Mouse (Mus musculus) ovary, postnatal 36 days (tissue): ENCODE measurements at regions not wholly inside any gene's neighbourhood (a gene's known extent, or its start where the extent isn't known, plus 50 kb on each side); places are given as distances from the start of the nearest gene placed in this dataset.

Source experiments
- DNase-seq: peaks from one replicate; pipeline ENCODE4 v3.0.0; 2022; ENCODE audit warnings: low spot score, mixed read lengths

DNA sequence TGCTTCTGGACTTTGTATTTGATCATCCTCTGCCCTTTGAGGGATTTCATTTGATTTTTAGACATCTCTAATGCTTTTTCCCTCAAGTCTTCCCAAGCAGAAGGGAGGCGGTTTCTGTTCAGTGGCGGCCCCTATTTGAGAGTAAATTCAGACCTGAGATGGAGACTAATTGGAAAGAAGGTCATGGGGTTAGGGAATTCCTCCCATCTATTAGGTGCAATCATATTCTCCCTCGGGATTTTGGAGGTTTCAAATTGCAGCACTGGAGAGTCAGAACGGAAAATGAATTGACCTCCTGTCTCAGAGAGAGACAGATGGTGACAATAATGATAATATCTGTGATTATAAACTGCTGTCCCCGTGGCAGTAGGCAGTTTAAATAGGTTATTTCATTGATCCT lies 285.6 kb downstream of the 1810013L24Rik start:
- no peak for DNase-seq

DNA sequence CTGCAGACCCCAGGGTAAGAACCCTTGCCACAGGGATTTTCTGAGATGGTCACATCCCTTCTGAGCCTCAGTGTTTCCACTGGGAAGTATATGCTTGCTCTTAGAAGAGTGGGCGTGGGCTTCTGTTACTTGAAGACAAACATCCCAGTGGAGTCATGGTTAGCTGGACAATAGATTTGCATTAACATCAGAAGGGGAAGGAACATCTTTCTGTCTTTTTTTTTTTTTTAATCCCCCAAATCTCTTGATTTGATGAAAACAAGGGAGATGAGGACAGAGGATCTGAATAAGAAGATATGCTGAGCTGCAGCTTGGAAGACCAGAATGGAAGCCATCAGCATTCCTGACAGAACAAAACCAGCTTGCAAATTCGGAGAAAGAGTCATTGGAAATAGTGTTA lies 291.7 kb downstream of the 1810013L24Rik start:
- DNase-seq = no peak

- no peak for DNase-seq
These were observed 302.2 kb downstream of the 1810013L24Rik start for GRCm38 (mm10) chr16:9132113-9132512.

DNA sequence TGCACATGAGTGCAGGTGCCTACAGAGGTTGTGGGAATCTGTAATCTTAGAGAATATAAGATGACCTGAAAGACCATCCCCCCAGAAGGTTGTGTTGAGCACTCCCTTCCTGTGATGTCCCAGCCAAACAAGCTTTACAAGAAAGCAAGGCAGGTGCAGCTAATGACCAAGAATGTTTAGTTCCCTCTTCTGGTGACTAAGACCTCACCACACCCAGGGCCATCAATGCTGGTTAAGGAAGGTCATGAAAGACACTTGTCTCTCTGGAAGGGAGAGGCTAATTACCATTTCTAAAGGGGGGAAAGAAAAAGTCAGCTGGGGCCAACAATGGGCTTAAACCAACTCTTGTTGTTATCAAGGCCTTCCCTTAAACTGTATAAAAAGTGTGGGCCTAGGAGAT lies 302.9 kb downstream of the 1810013L24Rik start:
- no peak for DNase-seq

GRCm38 (mm10) chr16:9135377-9135776 lies 305.5 kb downstream of the 1810013L24Rik start:
- DNase-seq = no peak

DNA sequence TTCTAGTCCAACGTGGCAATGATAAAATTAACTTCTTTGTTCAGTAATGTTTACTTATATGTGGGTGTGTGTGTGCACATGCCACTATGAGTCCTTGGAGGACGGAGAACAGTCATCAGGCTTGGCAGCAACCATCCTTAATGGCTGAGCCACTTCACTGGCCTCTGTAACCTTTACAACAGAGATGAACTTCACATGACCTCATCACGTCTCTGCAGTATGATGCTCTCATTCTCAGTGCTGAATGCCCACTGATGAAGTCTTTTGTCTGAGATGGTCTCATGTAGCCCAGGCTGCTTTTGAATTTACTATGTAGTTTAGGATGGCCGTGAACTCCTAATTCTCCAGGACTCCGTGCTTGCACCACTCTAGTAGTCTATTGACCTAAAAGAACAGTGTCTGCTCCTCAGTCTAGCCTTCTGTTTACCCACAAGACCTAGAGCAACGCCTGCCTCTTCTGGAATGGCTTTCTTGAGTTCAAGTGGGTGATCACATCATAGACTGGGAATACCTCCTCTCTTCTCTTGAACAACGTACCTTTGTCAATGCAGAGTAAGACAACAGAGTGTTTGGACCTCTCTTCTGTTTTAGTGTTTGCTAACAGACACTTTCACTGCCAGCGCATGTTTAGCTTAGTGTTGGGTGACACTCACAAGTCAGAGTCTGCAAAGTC lies 308.8 kb downstream of the 1810013L24Rik start:
- no peak for DNase-seq

DNA sequence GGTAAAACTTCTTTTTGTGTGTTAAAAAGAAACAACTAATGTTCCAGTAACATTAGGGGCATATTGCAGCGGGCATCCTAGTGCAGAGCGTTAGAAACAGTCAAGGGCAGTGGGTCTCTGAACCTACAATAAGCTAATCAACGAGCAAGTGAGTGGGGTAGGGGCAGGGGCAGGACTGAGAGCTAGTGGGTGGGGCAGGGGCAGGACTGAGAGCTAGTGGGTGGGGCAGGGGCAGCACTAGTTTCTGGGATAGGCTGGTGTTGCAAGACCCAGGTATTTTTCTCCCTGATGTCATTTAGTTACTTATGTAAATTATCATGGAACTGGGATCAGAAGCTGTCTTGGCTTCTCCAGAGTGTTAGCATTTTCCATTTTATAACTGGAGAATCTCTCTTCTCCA lies 309.5 kb downstream of the 1810013L24Rik start:
- no peak for DNase-seq

GRCm38 (mm10) chr16:9149209-9150135 lies 319.6 kb downstream of the 1810013L24Rik start:
- no peak for DNase-seq

DNA sequence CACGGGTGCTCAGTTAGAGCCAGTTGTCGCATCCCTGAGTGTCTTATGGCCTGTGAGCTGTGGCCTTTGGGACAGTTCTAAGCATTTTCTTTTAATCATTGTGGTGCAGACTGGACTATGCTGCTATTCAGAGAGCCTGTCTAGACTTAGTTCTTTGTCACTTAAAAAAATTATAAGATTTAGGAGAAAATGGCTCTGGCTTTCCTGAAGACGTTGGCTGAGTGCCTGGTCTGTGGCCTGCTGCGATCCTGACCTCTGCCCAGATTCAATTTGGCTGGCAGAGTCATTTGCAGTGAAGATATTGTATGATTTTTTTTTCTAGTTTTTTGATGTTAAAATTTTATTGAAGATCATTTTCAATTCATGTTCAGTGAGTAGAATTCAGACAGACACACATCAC lies 322.0 kb downstream of the 1810013L24Rik start:
- no peak for DNase-seq

DNA sequence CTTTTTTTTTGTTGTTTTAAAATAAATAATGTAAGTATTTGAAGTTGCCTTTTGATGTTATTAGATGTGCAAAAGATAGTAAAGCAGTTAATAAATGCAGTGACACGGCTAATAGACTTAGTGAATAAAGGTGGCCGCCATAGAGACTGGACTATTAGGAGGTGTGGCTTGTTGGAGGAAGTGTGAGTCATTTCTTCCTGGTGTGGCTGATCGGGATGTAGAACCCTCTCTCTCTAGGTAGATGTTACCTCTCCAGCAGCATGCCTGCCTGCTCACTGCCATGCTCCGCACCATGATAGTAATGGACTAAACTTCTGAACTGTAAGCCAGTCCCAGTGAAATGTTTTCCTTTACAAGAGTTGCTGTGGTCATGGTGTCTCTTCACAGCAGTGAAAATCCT lies 323.6 kb downstream of the 1810013L24Rik start:
- DNase-seq = no peak

GRCm38 (mm10) chr16:9165763-9166310 lies 335.9 kb downstream of the 1810013L24Rik start:
- no peak for DNase-seq

GRCm38 (mm10) chr16:9176402-9176801 lies 346.5 kb downstream of the 1810013L24Rik start:
- DNase-seq = no peak

- DNase-seq = no peak
These were observed 365.9 kb downstream of the 1810013L24Rik start for GRCm38 (mm10) chr16:9195821-9196220.

DNA sequence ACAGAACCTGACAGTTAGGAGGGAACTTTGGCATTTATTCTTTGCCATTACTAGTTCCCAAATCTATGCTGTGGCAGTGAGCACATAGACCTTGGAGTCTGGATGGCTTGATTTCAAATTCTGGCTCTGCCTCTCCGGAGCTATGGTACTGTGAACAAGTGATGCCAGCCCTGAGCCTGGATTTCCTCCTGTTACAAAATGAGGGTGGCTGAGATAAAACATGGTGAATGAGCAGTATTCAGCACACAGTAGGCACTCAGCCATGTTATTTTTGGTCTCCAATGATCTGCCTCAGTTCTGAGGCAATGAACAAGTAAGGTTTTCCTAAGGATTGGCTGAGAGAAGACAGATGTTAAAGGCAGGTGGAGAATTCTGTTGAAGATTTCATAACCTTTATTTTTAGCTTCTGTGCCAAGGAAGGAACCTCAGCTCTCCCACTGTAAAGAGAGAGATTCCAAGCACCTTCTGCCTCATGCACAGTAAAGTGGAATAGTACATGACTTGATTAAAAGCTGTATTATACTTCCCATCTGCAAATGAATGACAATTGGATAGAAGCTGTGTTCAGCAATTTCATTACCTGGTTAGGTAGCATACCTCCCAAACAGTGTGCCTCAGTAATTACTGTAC lies 369.1 kb downstream of the 1810013L24Rik start:
- no peak for DNase-seq

DNA sequence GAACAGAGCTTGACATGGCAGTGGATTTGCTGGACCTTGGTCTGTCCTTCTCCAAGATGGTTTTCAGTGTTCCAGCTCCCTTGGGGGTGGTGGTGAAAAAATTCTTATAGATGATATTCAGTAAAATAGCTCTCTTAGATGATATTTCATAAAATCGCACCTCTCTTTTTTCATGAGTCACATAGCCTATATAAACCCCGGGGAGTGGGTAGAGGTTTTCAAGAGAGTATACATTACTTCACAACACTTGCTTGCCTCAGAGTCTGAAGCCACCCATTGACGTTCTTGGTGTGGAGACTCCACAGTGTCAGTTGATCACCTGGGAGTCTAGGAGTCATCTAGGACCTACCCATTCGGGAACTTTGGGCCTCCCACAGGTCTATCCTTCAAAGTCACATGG lies 378.7 kb downstream of the 1810013L24Rik start:
- no peak for DNase-seq

- DNase-seq = no peak
These were observed 381.6 kb downstream of the 1810013L24Rik start for GRCm38 (mm10) chr16:9211485-9211884.

DNA sequence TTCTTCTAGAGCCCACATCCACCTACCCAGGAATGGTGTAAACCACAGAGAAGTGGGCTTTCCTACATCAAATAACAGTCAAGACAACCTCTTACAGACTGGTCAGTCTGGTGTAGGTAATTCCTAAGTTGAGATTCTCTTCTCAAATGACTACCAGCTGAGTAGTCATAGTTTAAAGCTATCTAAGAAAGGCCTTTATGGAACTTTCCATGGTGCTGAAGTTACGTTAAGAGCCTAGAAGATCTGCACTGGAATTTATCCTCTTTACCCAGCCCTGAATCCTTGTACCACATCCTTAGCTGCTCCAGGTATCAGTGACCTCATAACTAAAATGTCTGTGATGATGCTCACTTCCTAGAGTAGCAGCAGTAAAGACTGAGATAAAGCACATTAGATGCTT lies 385.2 kb downstream of the 1810013L24Rik start:
- DNase-seq = no peak

DNA sequence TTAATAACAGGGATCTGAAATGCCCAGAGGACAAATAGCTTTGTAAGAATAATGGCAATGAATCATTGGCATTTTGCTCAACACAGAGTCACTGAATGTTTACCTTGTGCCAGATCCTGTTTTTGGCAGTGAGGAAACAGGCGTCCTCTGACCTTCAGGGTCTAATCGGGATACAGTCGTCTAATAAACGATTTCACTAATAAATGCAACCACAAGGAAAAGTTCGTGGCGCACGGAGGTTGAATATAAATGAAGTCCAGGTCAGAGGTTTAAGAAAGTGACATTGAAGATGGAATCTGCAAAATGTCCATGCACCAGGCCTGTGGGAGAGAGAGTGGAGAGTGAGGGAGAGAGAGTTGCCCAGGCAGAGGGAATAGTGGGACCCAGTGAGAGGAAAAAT lies 387.5 kb downstream of the 1810013L24Rik start:
- DNase-seq = no peak

DNA sequence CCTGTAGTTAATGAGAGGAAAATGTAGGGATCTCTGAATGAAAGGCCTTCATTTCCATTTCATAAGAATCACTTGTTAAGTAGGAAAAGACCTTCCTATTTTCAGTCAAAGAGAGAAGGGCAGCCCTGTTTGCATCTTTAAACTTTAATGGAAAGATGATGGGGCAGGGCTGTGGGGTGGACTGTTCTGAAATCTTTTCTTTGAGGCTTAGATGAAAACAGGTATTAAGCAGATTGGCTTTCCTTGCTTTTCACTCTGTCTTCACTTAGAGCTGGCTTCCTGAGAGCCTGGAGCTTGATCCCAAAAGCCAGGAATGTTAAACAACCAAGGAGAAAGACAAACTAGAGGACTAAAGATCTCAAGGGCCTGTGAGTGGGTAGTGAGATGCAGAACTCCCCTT lies 400.3 kb downstream of the 1810013L24Rik start:
- DNase-seq = no peak

DNA sequence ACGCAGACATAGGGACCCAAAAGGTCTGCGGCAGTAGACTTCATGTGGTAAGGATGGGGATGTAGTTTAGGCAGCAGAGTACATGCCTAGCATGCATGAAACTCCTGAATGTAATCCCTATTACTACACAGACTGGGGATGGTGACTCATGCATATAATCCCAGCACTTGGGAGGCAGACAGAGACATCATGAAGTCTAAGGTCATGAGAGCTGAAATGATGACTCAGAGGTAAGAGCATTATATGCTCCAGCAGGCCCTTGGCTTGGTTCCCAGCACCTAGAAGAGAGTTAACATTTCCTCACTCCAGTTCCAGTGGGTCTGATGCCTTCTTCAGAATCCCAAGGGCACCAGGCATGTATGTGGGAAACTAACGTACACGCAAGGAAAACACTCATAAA lies 412.2 kb downstream of the 1810013L24Rik start:
- no peak for DNase-seq

GRCm38 (mm10) chr16:9247198-9247597 lies 417.3 kb downstream of the 1810013L24Rik start:
- no peak for DNase-seq

GRCm38 (mm10) chr16:9253054-9253453 lies 423.2 kb downstream of the 1810013L24Rik start:
- no peak for DNase-seq

- no peak for DNase-seq
These were observed 425.5 kb downstream of the 1810013L24Rik start for GRCm38 (mm10) chr16:9255351-9255750.
